15 mouse cellular contexts compared by ENCODE assay signal in genomic region chr11:8701845-8702531, GRCm38 (mm10). TPM values are rescaled to one million over a fixed set of nuclear protein-coding genes. Genes with fewer than 3 reads are reported as not detected.
A peak's percentile ranks its signal among the peaks of the same experiment; 100 is the strongest.
DNase-seq lines count a peak whose midpoint lies in the region; ATAC-seq lines count a peak whose summit lies in the region.
"Had no signal": no experiment of that assay in that cellular context is flagged by ENCODE, and none has a peak within 500 bp of the region (broad histone marks: within the 10 kb centered on the region; RNA-seq: fewer than 3 reads in every experiment).

No protein-coding gene starts in this region.

- intact Hi-C loops in heart, postnatal 14 days (cut with DNase I), result no loop called here

- H3K9me3 ChIP-seq in heart, embryonic 15.5 days (replicated peaks), result no peaks in the 10 kb centered on the region
- no peaks in the 10 kb centered on the region for H3K9me3 ChIP-seq in lung, embryonic 16.5 days (ENCODE audit: control insufficient read depth, low read length)
- H3K9me3 ChIP-seq in stomach, embryonic 15.5 days, result no peaks in the 10 kb centered on the region
- H3K9me3 ChIP-seq: embryonic facial prominence, embryonic 13.5 days; forebrain, embryonic 12.5 days; midbrain, embryonic 12.5 days had no signal

- H3K36me3 ChIP-seq in heart, embryonic 15.5 days, result no peaks in the 10 kb centered on the region
- H3K36me3 ChIP-seq in lung, embryonic 16.5 days (ENCODE audit: control insufficient read depth, insufficient read depth, low read length), result no peaks in the 10 kb centered on the region
- H3K36me3 ChIP-seq in macrophage (ENCODE audit: inconsistent target), result no peaks in the 10 kb centered on the region
- no peaks in the 10 kb centered on the region for H3K36me3 ChIP-seq in stomach, embryonic 15.5 days
- H3K36me3 ChIP-seq: embryonic facial prominence, embryonic 13.5 days; forebrain, embryonic 12.5 days; midbrain, embryonic 12.5 days had no signal

- no peak overlapping the region for H3K9ac ChIP-seq in heart, embryonic 15.5 days
- H3K9ac ChIP-seq in lung, embryonic 16.5 days (ENCODE audit: low read length), result no peak overlapping the region
- no peak overlapping the region for H3K9ac ChIP-seq in stomach, embryonic 15.5 days
- H3K9ac ChIP-seq: embryonic facial prominence, embryonic 13.5 days; forebrain, embryonic 12.5 days; hindbrain, embryonic 14.5 days; liver, embryonic 14.5 days; midbrain, embryonic 12.5 days had no signal

- no peak overlapping the region for H3K4me3 ChIP-seq in heart, embryonic 15.5 days
- H3K4me3 ChIP-seq in lung, embryonic 16.5 days (ENCODE audit: low read length), result no peak overlapping the region
- no peak overlapping the region for H3K4me3 ChIP-seq in macrophage (ENCODE audit: inconsistent target)
- H3K4me3 ChIP-seq in stomach, embryonic 15.5 days (replicated peaks), result no peak overlapping the region
- H3K4me3 ChIP-seq: embryonic facial prominence, embryonic 13.5 days; forebrain, embryonic 12.5 days; midbrain, embryonic 12.5 days had no signal

- no peak for ATAC-seq in heart, embryonic 15.5 days (replicated peaks; ENCODE audit: insufficient number of reproducible peaks, insufficient read depth, low FRiP score, low read depth)
- peak; percentile 79 for ATAC-seq in lung, embryonic 16.5 days (ENCODE audit: low read depth)
- ATAC-seq in stomach, embryonic 15.5 days (ENCODE audit: insufficient read depth, low FRiP score, low read depth), result no peak
- no peak for ATAC-seq in frontal cortex, adult (ENCODE audit: low TSS enrichment)

- H3K4me1 ChIP-seq in heart, embryonic 15.5 days (replicated peaks), result peaks cover 18% of the 10 kb centered on the region
- H3K4me1 ChIP-seq in lung, embryonic 16.5 days (replicated peaks; ENCODE audit: control insufficient read depth, insufficient read depth, low read length), result peaks cover 19% of the 10 kb centered on the region
- peaks cover 10% of the 10 kb centered on the region for H3K4me1 ChIP-seq in stomach, embryonic 15.5 days

- 25% methylated on average over 10 of the region's 10 CpGs for WGBS in heart, embryonic 15.5 days
- WGBS in lung, embryonic 16.5 days, result 27% methylated on average over 10 of the region's 10 CpGs
- WGBS in macrophage (ENCODE audit: missing documents), result 42% methylated on average over 10 of the region's 10 CpGs
- 48% methylated on average over 10 of the region's 10 CpGs for WGBS in stomach, embryonic 15.5 days

- no peaks in the 10 kb centered on the region for H3K27me3 ChIP-seq in heart, embryonic 15.5 days
- H3K27me3 ChIP-seq in lung, embryonic 16.5 days (ENCODE audit: control insufficient read depth, insufficient read depth, low read depth, low read length), result no peaks in the 10 kb centered on the region
- H3K27me3 ChIP-seq in stomach, embryonic 15.5 days (replicated peaks), result no peaks in the 10 kb centered on the region
- H3K27me3 ChIP-seq: embryonic facial prominence, embryonic 13.5 days; forebrain, embryonic 12.5 days had no signal

- peak overlapping the region; percentile 50 for H3K27ac ChIP-seq in heart, embryonic 15.5 days
- peak overlapping the region; percentile 31 for H3K27ac ChIP-seq in lung, embryonic 16.5 days (ENCODE audit: low read length)
- H3K27ac ChIP-seq in macrophage, result peak overlapping the region; percentile 76
- 0 out of 2 replicates have a peak overlapping the region, but pooled peaks have one; percentile 41 for H3K27ac ChIP-seq in stomach, embryonic 15.5 days
- H3K27ac ChIP-seq: embryonic facial prominence, embryonic 13.5 days; forebrain, embryonic 12.5 days; hindbrain, embryonic 14.5 days; liver, embryonic 14.5 days; midbrain, embryonic 12.5 days had no signal

- H3K79me2 ChIP-seq in macrophage (ENCODE audit: inconsistent target), result no peaks in the 10 kb centered on the region

- H3K4me2 ChIP-seq in heart, embryonic 15.5 days, result no peak overlapping the region
- H3K4me2 ChIP-seq in lung, embryonic 16.5 days (ENCODE audit: low read depth, low read length), result no peak overlapping the region
- H3K4me2 ChIP-seq in stomach, embryonic 15.5 days, result no peak overlapping the region
- H3K4me2 ChIP-seq: embryonic facial prominence, embryonic 13.5 days; forebrain, embryonic 12.5 days; hindbrain, embryonic 14.5 days; midbrain, embryonic 12.5 days had no signal

- DNase-seq in heart, postnatal 14 days, result no peak
- no peak for DNase-seq in lung, postnatal 10 days
- no peak for DNase-seq in frontal cortex, adult 2 months (ENCODE audit: extremely low spot score in 1 of 2, low spot score in 1 of 2)
- DNase-seq: cerebellum, adult 9-10 months; kidney, adult 18-20 months had no signal

RNA-seq across cellular contexts. Expression of gene Tns3, which starts 37.7 kb away (rescaled TPM):
- 16.4 and 22.9 TPM in 2 replicates for polyA plus RNA-seq in heart, embryonic 15.5 days (2015; fragmentation: Nextera tagmentation; extraction: Ambion mirVana)
- total RNA-seq in heart, postnatal 14 days (2021), result 10 to 100 TPM; 21.1 to 23.2 TPM
- polyA plus RNA-seq in lung, embryonic 16.5 days (2015; fragmentation: Nextera tagmentation; extraction: Ambion mirVana), result 54.2 and 58.1 TPM in 2 replicates
- total RNA-seq in macrophage (2018; cell fraction: chromatin; rRNA removed), result 100 to 1,000 TPM; 135 to 354 (median 226) TPM
- 100 to 1,000 TPM in 18 of 26 experiments, 10 to 100 TPM in 8; 75.9 to 159 (median 107) TPM for total RNA-seq in macrophage (2018; cell fraction: cytosol; rRNA removed)
- total RNA-seq in macrophage (2018; cell fraction: nucleus; rRNA removed), result 100 to 1,000 TPM; 103 to 320 (median 161) TPM
- polyA plus RNA-seq in macrophage (2018), result 60.8 to 91.8 TPM (median 81.9 TPM) in 3 replicates
- polyA plus RNA-seq in stomach, embryonic 15.5 days (2015; fragmentation: Nextera tagmentation; extraction: Ambion mirVana), result 26.9 and 28.9 TPM in 2 replicates
- 25.7 and 27.8 TPM in 2 replicates for polyA plus RNA-seq in frontal cortex, adult 2 months (2012; rRNA removed)
